Mouse (Mus musculus) cerebral cortex, adult 2 months (tissue): ENCODE data around the gene Ccdc3.

Experiments used
- WGBS: fragments of 180-500 bp; shearing (Covaris S2); methylation state at CpG from one replicate; pipeline ENCODE4 v1.1.7; 2018; 5-methylcytosine and 5-hydroxymethylcytosine counted together

Ccdc3 gene

GRCm38 (mm10) chr2:5137500-5138286 is at the start of gene Ccdc3:
Gene Ccdc3, plus strand, starts transcription at chr2:5137776.
- 2% methylated on average over 78 of the region's 78 CpGs for WGBS

GRCm38 (mm10) chr2:5090385-5090784 is 47.2 kb upstream of the Ccdc3 start:
- 60% methylated on average over 4 of the region's 4 CpGs for WGBS

- 60% methylated on average over 5 of the region's 5 CpGs for WGBS
Measured at GRCm38 (mm10) chr2:5094876-5095275, 42.7 kb upstream of the Ccdc3 start.

GRCm38 (mm10) chr2:5095316-5095715 is 42.3 kb upstream of the Ccdc3 start:
- 3% methylated on average over 1 of the region's 1 CpGs for WGBS

GRCm38 (mm10) chr2:5097786-5098445 is 39.7 kb upstream of the Ccdc3 start:
- WGBS, result 37% methylated on average over 20 of the region's 20 CpGs

- 72% methylated on average over 6 of the region's 6 CpGs for WGBS
Measured at GRCm38 (mm10) chr2:5099176-5099575, 38.4 kb upstream of the Ccdc3 start.

- WGBS, result 66% methylated on average over 10 of the region's 10 CpGs
Measured at GRCm38 (mm10) chr2:5101743-5102245, 35.8 kb upstream of the Ccdc3 start.

GRCm38 (mm10) chr2:5102891-5103290 is 34.7 kb upstream of the Ccdc3 start:
- WGBS, result 55% methylated on average over 1 of the region's 1 CpGs

- WGBS, result 14% methylated on average over 8 of the region's 8 CpGs
Measured at GRCm38 (mm10) chr2:5112785-5113291, 24.7 kb upstream of the Ccdc3 start.

GRCm38 (mm10) chr2:5114386-5114785 is 23.2 kb upstream of the Ccdc3 start:
- 98% methylated on average over 8 of the region's 8 CpGs for WGBS

GRCm38 (mm10) chr2:5116856-5117532 is 20.6 kb upstream of the Ccdc3 start:
- whole genome bisulfite sequencing, result 41% methylated on average over 5 of the region's 5 CpGs

- 51% methylated on average over 6 of the region's 6 CpGs for WGBS
Measured at GRCm38 (mm10) chr2:5125506-5125905, 12.1 kb upstream of the Ccdc3 start.

GRCm38 (mm10) chr2:5127369-5127768 is 10.2 kb upstream of the Ccdc3 start:
- WGBS, result 52% methylated on average over 5 of the region's 5 CpGs

GRCm38 (mm10) chr2:5129099-5129498 is 8.5 kb upstream of the Ccdc3 start:
- WGBS, result 74% methylated on average over 3 of the region's 3 CpGs

- WGBS, result 83% methylated on average over 4 of the region's 4 CpGs
Measured at GRCm38 (mm10) chr2:5132046-5132445, 5.5 kb upstream of the Ccdc3 start.

- 80% methylated on average over 5 of the region's 5 CpGs for WGBS
Measured at GRCm38 (mm10) chr2:5134959-5135743, 2.4 kb upstream of the Ccdc3 start.

GRCm38 (mm10) chr2:5139961-5140360 is 2.4 kb downstream of the Ccdc3 start:
- WGBS, result 79% methylated on average over 4 of the region's 4 CpGs

- 67% methylated on average over 6 of the region's 6 CpGs for WGBS
Measured at GRCm38 (mm10) chr2:5144446-5144845, 6.9 kb downstream of the Ccdc3 start.

- WGBS, result 53% methylated on average over 2 of the region's 2 CpGs
Measured at GRCm38 (mm10) chr2:5147907-5148306, 10.3 kb downstream of the Ccdc3 start.

GRCm38 (mm10) chr2:5154711-5155110 is 17.1 kb downstream of the Ccdc3 start:
- 95% methylated on average over 5 of the region's 5 CpGs for WGBS

GRCm38 (mm10) chr2:5160236-5160848 is 22.8 kb downstream of the Ccdc3 start:
- WGBS, result 94% methylated on average over 11 of the region's 11 CpGs
